Mouse (Mus musculus): ENCODE data around the gene Hist1h1a. TPM values are rescaled to one million over a fixed set of nuclear protein-coding genes. Genes with fewer than 3 reads are reported as not detected.
"Not testable (repeated sequence)": the region's sequence is repeated elsewhere in the genome, so short reads cannot be mapped to it uniquely, and the experiment has no call there.

The Hist1h1a gene
- polyA plus RNA-seq, 1 experiment from 2014 or later, result 3.9 TPM

GRCm38 (mm10) chr13:23760240-23760971 lies 3.1 kb upstream of the Hist1h1a start:
- Histone ChIP-seq H3K27ac (ENCODE audit: low read depth, low read length) (peak overlapping the region; percentile 99), H3K36me3 (ENCODE audit: control insufficient read depth, insufficient read depth, low read length) (no peaks in the 10 kb centered on the region), H3K4me1 (replicated peaks; ENCODE audit: control insufficient read depth, insufficient read depth, low read length) (peaks cover 43% of the 10 kb centered on the region), H3K27me3 (replicated peaks; ENCODE audit: control insufficient read depth, insufficient read depth, low read length) (no peaks in the 10 kb centered on the region), H3K9me3 (ENCODE audit: control insufficient read depth, low read length) (no peaks in the 10 kb centered on the region), H3K9ac (ENCODE audit: low read depth, low read length) (peak overlapping the region; percentile 87), H3K4me3 (ENCODE audit: low read depth, low read length) (peak overlapping the region; percentile 53), H3K4me2 (peak overlapping the region; percentile 84)
- WGBS, result 1% methylated on average over 20 of the region's 27 CpGs
- no peak; the same call in 1 of the 2 replicates for ATAC-seq (replicated peaks; ENCODE audit: low FRiP score)
- no peak for DNase-seq (ENCODE audit: low spot score)

DNA sequence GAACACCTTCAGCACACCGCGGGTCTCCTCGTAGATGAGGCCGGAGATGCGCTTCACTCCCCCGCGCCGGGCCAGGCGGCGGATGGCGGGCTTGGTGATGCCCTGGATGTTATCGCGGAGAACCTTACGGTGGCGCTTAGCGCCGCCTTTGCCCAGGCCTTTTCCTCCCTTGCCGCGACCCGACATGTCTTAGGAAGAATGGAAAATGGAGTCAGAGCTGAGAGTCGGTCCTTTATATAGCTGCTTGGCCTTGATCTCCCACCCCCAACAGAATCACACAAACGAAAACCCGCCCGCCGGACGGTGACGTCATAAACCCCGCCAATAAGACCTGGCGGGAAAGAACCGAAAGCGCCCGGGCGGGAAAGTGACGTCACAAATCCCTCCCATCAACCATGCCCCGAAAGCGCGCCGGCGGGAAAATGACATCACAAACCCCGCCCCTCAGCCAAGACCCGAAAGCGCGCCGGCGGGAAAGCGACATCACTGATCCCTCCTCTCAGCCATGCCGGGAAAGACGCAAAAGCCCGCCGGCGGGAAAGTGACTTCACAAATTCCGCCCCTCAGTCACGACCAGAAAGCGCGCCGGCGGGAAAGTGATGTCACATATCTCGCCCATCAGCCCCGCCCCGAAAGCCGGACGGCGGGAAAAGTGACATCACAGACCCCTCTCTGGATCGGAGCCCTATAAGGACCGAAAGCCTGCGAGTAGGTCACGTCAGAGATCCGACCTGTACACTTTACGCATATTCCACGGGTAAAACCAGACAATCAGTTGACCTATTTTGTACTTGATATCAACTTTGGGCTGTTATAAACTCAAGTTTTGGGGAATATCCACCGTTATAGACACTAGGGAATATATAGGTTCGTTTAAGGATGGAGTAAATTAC lies 2.2 kb upstream of the Hist1h1a start, which contains the start of gene Hist1h4a:
Gene Hist1h4a (minus strand): TSS at position 259 of the 893 bp plus-strand sequence.
- DNase-seq (ENCODE audit: low spot score) (peak; percentile 100), ATAC-seq (replicated peaks; ENCODE audit: low FRiP score) (peak; percentile 65)
- H3K4me3 ChIP-seq (ENCODE audit: low read depth, low read length), result peak within 1 kb of the TSS; percentile 53
- 0% methylated on average over 65 of the region's 72 CpGs for WGBS
- peak within 1 kb of the TSS; percentile 87 for H3K9ac ChIP-seq (ENCODE audit: low read depth, low read length)
- H3K27me3 ChIP-seq (replicated peaks; ENCODE audit: control insufficient read depth, insufficient read depth, low read length), result no peaks in the 10 kb centered on the region
- H3K36me3 ChIP-seq (ENCODE audit: control insufficient read depth, insufficient read depth, low read length), result no peaks in the 10 kb centered on the region
- H3K4me1 ChIP-seq (replicated peaks; ENCODE audit: control insufficient read depth, insufficient read depth, low read length), result peaks cover 40% of the 10 kb centered on the region
- H3K27ac ChIP-seq (ENCODE audit: low read depth, low read length), result peak within 1 kb of the TSS; percentile 99
- no peaks in the 10 kb centered on the region for H3K9me3 ChIP-seq (ENCODE audit: control insufficient read depth, low read length)
- peak within 1 kb of the TSS; percentile 84 for H3K4me2 ChIP-seq

- peak within 1 kb of the TSS; percentile 99 for H3K27ac ChIP-seq (ENCODE audit: low read depth, low read length)
- H3K4me3 ChIP-seq (ENCODE audit: low read depth, low read length), result peak within 1 kb of the TSS; percentile 56
- peak; percentile 66 for DNase-seq (ENCODE audit: low spot score)
- WGBS, result under 1% methylated on average over 29 of the region's 52 CpGs
- H3K36me3 ChIP-seq (ENCODE audit: control insufficient read depth, insufficient read depth, low read length); H3K27me3 ChIP-seq (replicated peaks; ENCODE audit: control insufficient read depth, insufficient read depth, low read length); H3K9me3 ChIP-seq (ENCODE audit: control insufficient read depth, low read length): not testable (repeated sequence)
- H3K4me2 ChIP-seq, result peak within 1 kb of the TSS; percentile 84
- peaks cover 40% of the 10 kb centered on the region for H3K4me1 ChIP-seq (replicated peaks; ENCODE audit: control insufficient read depth, insufficient read depth, low read length)
- H3K9ac ChIP-seq (ENCODE audit: low read depth, low read length), result peak within 1 kb of the TSS; percentile 83
- peak; percentile 67 for ATAC-seq (replicated peaks; ENCODE audit: low FRiP score)
These were observed 1.3 kb upstream of the Hist1h1a start, which contains the start of gene Hist1h3a for GRCm38 (mm10) chr13:23761871-23762821. Hist1h3a (minus strand) TSS chr13:23762386.

DNA sequence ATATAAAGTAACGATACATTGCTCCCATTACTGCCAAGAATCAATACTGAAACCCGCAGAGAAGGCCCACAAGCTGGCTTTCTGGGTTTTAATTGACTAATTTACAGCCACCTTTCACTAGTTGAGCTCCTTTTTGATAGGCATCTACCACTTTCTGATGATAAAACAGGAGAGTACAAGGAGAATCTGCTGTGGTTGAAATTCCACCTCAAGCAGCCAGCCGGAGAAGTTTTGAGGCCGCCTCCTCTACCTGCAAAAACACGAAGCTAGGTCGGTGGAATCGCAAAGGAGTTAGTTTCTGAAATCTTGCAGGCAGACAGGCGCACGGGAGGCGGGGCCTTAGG lies 252 bp upstream of the Hist1h1a start:
- Histone ChIP-seq H3K27me3 (replicated peaks; ENCODE audit: control insufficient read depth, insufficient read depth, low read length) (no peaks in the 10 kb centered on the region), H3K27ac (ENCODE audit: low read depth, low read length) (peak overlapping the region; percentile 99), H3K4me2 (peak overlapping the region; percentile 84), H3K9me3 (ENCODE audit: control insufficient read depth, low read length) (no peaks in the 10 kb centered on the region), H3K36me3 (ENCODE audit: control insufficient read depth, insufficient read depth, low read length) (no peaks in the 10 kb centered on the region), H3K4me3 (ENCODE audit: low read depth, low read length) (peak overlapping the region; percentile 56), H3K4me1 (replicated peaks; ENCODE audit: control insufficient read depth, insufficient read depth, low read length) (peaks cover 34% of the 10 kb centered on the region), H3K9ac (ENCODE audit: low read depth, low read length) (peak overlapping the region; percentile 83)
- 2% methylated on average over 10 of the region's 10 CpGs for WGBS
- DNase-seq (ENCODE audit: low spot score) (no peak), ATAC-seq (replicated peaks; ENCODE audit: low FRiP score) (no peak)

DNA sequence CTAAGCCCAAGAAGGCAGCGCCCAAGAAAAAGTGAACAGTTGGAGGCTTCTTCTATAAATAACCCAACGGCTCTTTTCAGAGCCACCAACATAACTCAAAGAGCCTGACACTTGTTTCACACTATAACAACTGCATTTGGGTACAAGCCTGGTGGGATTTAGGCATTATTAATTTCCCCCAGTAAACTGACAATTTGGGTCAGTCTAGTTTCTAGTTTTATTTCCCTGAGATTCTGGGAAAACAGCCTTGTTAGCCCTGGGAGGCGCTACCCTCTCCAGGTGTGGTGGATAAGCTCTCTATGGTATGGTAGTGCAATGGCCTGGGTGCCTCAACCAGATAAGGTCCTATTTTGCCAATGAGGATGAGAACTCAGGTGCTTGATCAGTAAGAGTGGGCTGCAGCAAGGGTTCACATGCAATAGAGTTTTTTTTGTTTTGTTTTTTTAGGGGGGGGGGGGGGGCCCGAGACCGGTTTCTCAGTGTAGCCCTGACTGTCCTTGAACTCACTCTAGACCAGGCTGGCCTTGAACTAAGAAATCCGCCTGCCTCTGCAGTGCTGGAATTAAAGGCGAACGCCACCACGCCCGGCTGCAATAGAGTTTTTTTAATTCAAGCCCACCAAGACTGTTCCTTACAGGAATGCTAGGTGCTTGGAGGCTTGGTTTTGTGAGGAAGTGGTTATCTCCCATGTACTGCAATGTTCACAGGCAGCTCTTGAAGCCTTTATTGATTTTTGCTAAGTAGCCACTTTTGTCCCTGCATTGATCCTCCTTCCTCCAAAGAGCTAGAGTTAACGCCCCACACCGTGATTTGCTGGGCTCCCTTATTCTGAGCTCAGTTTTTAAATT lies 1.1 kb downstream of the Hist1h1a start:
- Histone ChIP-seq H3K27ac (ENCODE audit: low read depth, low read length) (peak overlapping the region; percentile 99), H3K9ac (ENCODE audit: low read depth, low read length) (peak overlapping the region; percentile 83), H3K27me3 (replicated peaks; ENCODE audit: control insufficient read depth, insufficient read depth, low read length) (no peaks in the 10 kb centered on the region), H3K4me3 (ENCODE audit: low read depth, low read length) (peak overlapping the region; percentile 56), H3K9me3 (ENCODE audit: control insufficient read depth, low read length) (no peaks in the 10 kb centered on the region), H3K36me3 (ENCODE audit: control insufficient read depth, insufficient read depth, low read length) (no peaks in the 10 kb centered on the region), H3K4me2 (peak overlapping the region; percentile 84), H3K4me1 (replicated peaks; ENCODE audit: control insufficient read depth, insufficient read depth, low read length) (peaks cover 32% of the 10 kb centered on the region)
- DNase-seq (ENCODE audit: low spot score) (peak; percentile 67), ATAC-seq (replicated peaks; ENCODE audit: low FRiP score) (peak; percentile 22; the same call in 1 of the 2 replicates)
- 26% methylated on average over 12 of the region's 12 CpGs for WGBS

GRCm38 (mm10) chr13:23765172-23765513 lies 1.7 kb downstream of the Hist1h1a start:
- no peaks in the 10 kb centered on the region for H3K36me3 ChIP-seq (ENCODE audit: control insufficient read depth, insufficient read depth, low read length)
- ATAC-seq (replicated peaks; ENCODE audit: low FRiP score) (no peak), DNase-seq (ENCODE audit: low spot score) (no peak)
- H3K4me1 ChIP-seq (replicated peaks; ENCODE audit: control insufficient read depth, insufficient read depth, low read length), result peaks cover 26% of the 10 kb centered on the region
- H3K4me2 ChIP-seq, result peak overlapping the region; percentile 84
- H3K9ac ChIP-seq (ENCODE audit: low read depth, low read length), result peak overlapping the region; percentile 83
- H3K27me3 ChIP-seq (replicated peaks; ENCODE audit: control insufficient read depth, insufficient read depth, low read length), result no peaks in the 10 kb centered on the region
- H3K4me3 ChIP-seq (ENCODE audit: low read depth, low read length), result peak overlapping the region; percentile 56
- peak overlapping the region; percentile 99 for H3K27ac ChIP-seq (ENCODE audit: low read depth, low read length)
- H3K9me3 ChIP-seq (ENCODE audit: control insufficient read depth, low read length), result no peaks in the 10 kb centered on the region
- WGBS, result 43% methylated on average over 1 of the region's 1 CpGs

DNA sequence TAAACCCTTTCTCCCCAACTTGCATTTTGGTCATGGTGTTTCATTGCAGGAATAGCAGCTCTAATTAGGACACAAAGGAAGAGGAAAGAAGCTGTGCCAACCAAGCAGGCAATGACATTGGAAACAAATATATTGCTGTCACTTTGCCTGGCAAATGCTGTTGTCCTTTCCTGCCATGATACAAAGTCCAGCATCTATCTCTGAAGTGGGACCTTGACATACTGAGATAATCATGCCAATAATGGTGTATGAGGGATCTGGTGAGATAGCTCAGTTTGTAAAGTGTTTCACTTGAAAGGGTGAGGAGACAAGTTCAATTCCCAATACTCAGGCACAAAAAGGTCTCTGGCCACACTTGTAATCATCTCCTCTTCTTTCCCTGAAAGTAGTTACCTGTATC lies 3.3 kb downstream of the Hist1h1a start:
- Histone ChIP-seq H3K36me3 (ENCODE audit: control insufficient read depth, insufficient read depth, low read length) (no peaks in the 10 kb centered on the region), H3K4me3 (ENCODE audit: low read depth, low read length) (no peak overlapping the region), H3K9ac (ENCODE audit: low read depth, low read length) (no peak overlapping the region), H3K9me3 (ENCODE audit: control insufficient read depth, low read length) (no peaks in the 10 kb centered on the region), H3K4me2 (no peak overlapping the region), H3K27ac (ENCODE audit: low read depth, low read length) (no peak overlapping the region), H3K27me3 (replicated peaks; ENCODE audit: control insufficient read depth, insufficient read depth, low read length) (no peaks in the 10 kb centered on the region), H3K4me1 (replicated peaks; ENCODE audit: control insufficient read depth, insufficient read depth, low read length) (peaks cover 23% of the 10 kb centered on the region)
- DNase-seq (ENCODE audit: low spot score), result no peak
- no peak for ATAC-seq (replicated peaks; ENCODE audit: low FRiP score)
